Mouse (Mus musculus) left cerebral cortex, postnatal 10 days (tissue): ENCODE measurements at regions not wholly inside any gene's neighbourhood (a gene's known extent, or its start where the extent isn't known, plus 50 kb on each side); places are given as distances from the start of the nearest gene placed in this dataset.
"Not testable (repeated sequence)": the region's sequence is repeated elsewhere in the genome, so short reads cannot be mapped to it uniquely, and the experiment has no call there.

Source experiments
- DNase-seq, 2 experiments: peaks; one replicate each; pipeline ENCODE4 v3.0.0; 2021 to 2022; ENCODE audit warnings: low spot score in 2 of 2, mixed read lengths in 1 of 2; ENCODE audit errors: extremely low spot score in 1 of 2
- intact Hi-C: fragments of 180-260 bp; cut with DNase I; formaldehyde crosslinking; loops from one replicate; pipeline ENCODE4 v1.15.1; 2025

- intact Hi-C loops: no loop called here
- DNase-seq: no peak
Observed at GRCm38 (mm10) chr13:35515291-35515690, 144.3 kb upstream of the Cdyl start.

GRCm38 (mm10) chr13:35517692-35518091 is 141.9 kb upstream of the Cdyl start:
- intact Hi-C loops: no loop called here

GRCm38 (mm10) chr13:35522272-35522671 is 137.4 kb upstream of the Cdyl start:
- intact Hi-C loops: no loop called here
- DNase-seq: no peak

More at GRCm38 (mm10) chr13:35517692-35518091, 141.9 kb upstream of the Cdyl start:
- no peak for DNase-seq

- intact Hi-C loops: no loop called here
- no peak for DNase-seq
Observed at GRCm38 (mm10) chr13:35529577-35529976, 130.1 kb upstream of the Cdyl start.

GRCm38 (mm10) chr13:35537106-35537505 is 122.5 kb upstream of the Cdyl start:
- intact Hi-C loops: no loop called here
- DNase-seq: no peak

- intact Hi-C loops: no loop called here
- peak; percentile 9 to 27 for DNase-seq
Observed at GRCm38 (mm10) chr13:35537936-35538335, 121.7 kb upstream of the Cdyl start.

- no peak for DNase-seq
- intact Hi-C loops: no loop called here
Observed at GRCm38 (mm10) chr13:35540433-35540832, 119.2 kb upstream of the Cdyl start.

GRCm38 (mm10) chr13:35541053-35541452 is 118.6 kb upstream of the Cdyl start:
- intact Hi-C loops: no loop called here
- no peak for DNase-seq

- DNase-seq: no peak
- intact Hi-C loops: no loop called here
Observed at GRCm38 (mm10) chr13:35564006-35564405, 95.6 kb upstream of the Cdyl start.

GRCm38 (mm10) chr13:35581616-35582015 is 78.0 kb upstream of the Cdyl start:
- no peak for DNase-seq
- intact Hi-C loops: no loop called here

- intact Hi-C loops: no loop called here
- DNase-seq: no peak
Observed at GRCm38 (mm10) chr13:35598003-35598402, 61.6 kb upstream of the Cdyl start.

GRCm38 (mm10) chr13:35601560-35602135 is 58.0 kb upstream of the Cdyl start:
- no peak for DNase-seq
- intact Hi-C loops: no loop called here

GRCm38 (mm10) chr13:35603080-35603479 is 56.6 kb upstream of the Cdyl start:
- intact Hi-C loops: no loop called here
- no peak for DNase-seq

GRCm38 (mm10) chr13:35604061-35604460 is 55.6 kb upstream of the Cdyl start:
- intact Hi-C loops: no loop called here
- DNase-seq: peak in 1 of 2 experiments; percentile 44

GRCm38 (mm10) chr13:35604765-35605164 is 54.9 kb upstream of the Cdyl start:
- DNase-seq: no peak
- intact Hi-C loops: no loop called here

GRCm38 (mm10) chr13:35606857-35607561 is 52.6 kb upstream of the Cdyl start:
- intact Hi-C loops, DNase-seq: not testable (repeated sequence)

GRCm38 (mm10) chr13:35607710-35608109 is 51.9 kb upstream of the Cdyl start:
- intact Hi-C loops: no loop called here
- DNase-seq: no peak
